Mouse (Mus musculus) bone marrow, adult 2 months (tissue): ENCODE measurements around the gene Gm10521.

ENCODE experiments used
- CTCF ChIP-seq: fragments of 200-500 bp; IDR thresholded peaks from 2 replicates; pipeline ENCODE4 v1.5.1; 2011; ENCODE audit warnings: low read length, control low read depth; ENCODE audit not compliant: control insufficient read depth, insufficient read depth
- POLR2A ChIP-seq: fragments of 200-500 bp; IDR thresholded peaks from 2 replicates; pipeline ENCODE4 v1.6.1; 2011; ENCODE audit warnings: low read depth, mild to moderate bottlenecking, control low read depth, low read length, borderline replicate concordance; ENCODE audit not compliant: control insufficient read depth

GRCm38 (mm10) chr1:171919901-171920510, 24.5 kb downstream of the Gm10521 start:
- TF ChIP-seq POLR2A (no peak), CTCF (no peak)
